In the genomic region with DNA sequence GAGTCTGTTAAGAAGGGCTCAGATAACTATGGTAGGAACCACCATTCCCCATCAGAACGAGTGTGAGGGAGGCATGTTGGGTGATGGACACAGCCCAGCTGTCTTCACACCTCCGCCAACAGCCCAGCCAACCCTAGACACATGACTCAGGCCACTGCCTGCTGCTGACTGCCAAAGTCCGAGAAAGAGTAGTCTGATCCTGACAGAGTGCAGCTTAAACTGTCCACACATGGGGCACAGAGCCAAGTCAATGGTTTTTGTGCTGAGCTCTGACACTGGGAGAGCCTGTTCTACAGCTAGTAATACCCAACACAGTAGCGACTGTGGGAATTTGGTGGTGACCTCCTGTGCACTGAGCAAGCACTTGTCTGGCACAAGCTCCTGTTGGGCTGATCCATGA, we compare ENCODE assay signal across 8 mouse cellular contexts.
A peak's percentile ranks its signal among the peaks of the same experiment; 100 is the strongest.
DNase-seq lines count a peak whose midpoint lies in the region; ATAC-seq and TF ChIP-seq lines count a peak whose summit lies in the region.

No protein-coding gene starts in this region.

- H3K4me3 ChIP-seq in forebrain, embryonic 12.5 days (replicated peaks), result no peak overlapping the region
- H3K4me3 ChIP-seq in forebrain, embryonic 15.5 days, result no peak overlapping the region
- no peak overlapping the region for H3K4me3 ChIP-seq in heart, postnatal 0 days (ENCODE audit: low read depth, low read length)
- H3K4me3 ChIP-seq in layer of hippocampus, adult 2 months, result no peak overlapping the region
- no peak overlapping the region for H3K4me3 ChIP-seq in neural tube, embryonic 15.5 days (replicated peaks)

- H3K36me3 ChIP-seq in forebrain, embryonic 12.5 days (replicated peaks), result no peaks in the 10 kb centered on the region
- no peaks in the 10 kb centered on the region for H3K36me3 ChIP-seq in forebrain, embryonic 15.5 days
- H3K36me3 ChIP-seq in heart, postnatal 0 days (replicated peaks; ENCODE audit: control insufficient read depth, insufficient read depth, low read length), result no peaks in the 10 kb centered on the region
- H3K36me3 ChIP-seq in neural tube, embryonic 15.5 days, result no peaks in the 10 kb centered on the region

- H3K27ac ChIP-seq in forebrain, embryonic 12.5 days, result no peak overlapping the region
- H3K27ac ChIP-seq in forebrain, embryonic 15.5 days (replicated peaks), result no peak overlapping the region
- H3K27ac ChIP-seq in heart, postnatal 0 days (ENCODE audit: low read depth), result no peak overlapping the region
- H3K27ac ChIP-seq in layer of hippocampus, adult 2 months, result no peak overlapping the region
- H3K27ac ChIP-seq in neural tube, embryonic 15.5 days (replicated peaks), result no peak overlapping the region

- TF ChIP-seq CTCF in heart, postnatal 0 days (IDR thresholded peaks at IDR 0.05; ENCODE audit: low read depth), result no peak
- TF ChIP-seq CTCF in layer of hippocampus, adult 2 months (conservative IDR thresholded peaks at IDR 0.05), result no peak

- H3K27me3 ChIP-seq in forebrain, embryonic 12.5 days, result 0 out of 2 replicates have a peak, but pooled peaks cover 4% of the 10 kb centered on the region
- no peaks in the 10 kb centered on the region for H3K27me3 ChIP-seq in forebrain, embryonic 15.5 days
- H3K27me3 ChIP-seq in heart, postnatal 0 days (ENCODE audit: control insufficient read depth, insufficient read depth, low read length), result peaks cover 1% of the 10 kb centered on the region; the same call in 1 of the 2 replicates
- 0 out of 2 replicates have a peak, but pooled peaks cover 3% of the 10 kb centered on the region for H3K27me3 ChIP-seq in neural tube, embryonic 15.5 days (replicated peaks)

- no peak overlapping the region for H3K9ac ChIP-seq in forebrain, embryonic 12.5 days
- H3K9ac ChIP-seq in forebrain, embryonic 15.5 days (replicated peaks), result no peak overlapping the region
- H3K9ac ChIP-seq in heart, postnatal 0 days (replicated peaks; ENCODE audit: low read depth, low read length), result no peak overlapping the region
- no peak overlapping the region for H3K9ac ChIP-seq in neural tube, embryonic 15.5 days (replicated peaks)

- peak; percentile 42 for DNase-seq in adrenal gland, postnatal 25 days
- peak; percentile 28 for DNase-seq in heart, postnatal 0 days (ENCODE audit: low spot score)
- peak; percentile 14 to 33 for DNase-seq in layer of hippocampus, adult 2 months (ENCODE audit: low spot score in 2 of 2)
- DNase-seq in lung, postnatal 4 days, result peak; percentile 74 to 89

- ATAC-seq in forebrain, embryonic 12.5 days (ENCODE audit: low FRiP score), result 0 out of 2 replicates have a peak, but pooled peaks have one; percentile 27
- ATAC-seq in forebrain, embryonic 15.5 days (replicated peaks), result no peak
- ATAC-seq in heart, postnatal 0 days (ENCODE audit: insufficient read depth, low read depth), result peak; percentile 72
- ATAC-seq in neural tube, embryonic 15.5 days (ENCODE audit: low FRiP score), result no peak
- no peak for ATAC-seq in granulocyte monocyte progenitor cell, adult 5-6 weeks (replicated peaks; ENCODE audit: poor library complexity, severe bottlenecking)

- H3K9me3 ChIP-seq in forebrain, embryonic 12.5 days, result no peaks in the 10 kb centered on the region
- no peaks in the 10 kb centered on the region for H3K9me3 ChIP-seq in forebrain, embryonic 15.5 days
- no peaks in the 10 kb centered on the region for H3K9me3 ChIP-seq in heart, postnatal 0 days (replicated peaks; ENCODE audit: control insufficient read depth, low read length)
- no peaks in the 10 kb centered on the region for H3K9me3 ChIP-seq in neural tube, embryonic 15.5 days (replicated peaks)

- H3K4me1 ChIP-seq in forebrain, embryonic 12.5 days, result peaks cover 7% of the 10 kb centered on the region; the same call in 1 of the 2 replicates
- H3K4me1 ChIP-seq in forebrain, embryonic 15.5 days, result no peaks in the 10 kb centered on the region
- H3K4me1 ChIP-seq in heart, postnatal 0 days (ENCODE audit: control insufficient read depth, insufficient read depth), result no peaks in the 10 kb centered on the region
- H3K4me1 ChIP-seq in neural tube, embryonic 15.5 days, result no peaks in the 10 kb centered on the region

- 86% methylated on average over 4 of the region's 4 CpGs for WGBS in forebrain, embryonic 12.5 days
- WGBS in forebrain, embryonic 15.5 days, result 56% methylated on average over 4 of the region's 4 CpGs
- 32% methylated on average over 4 of the region's 4 CpGs for WGBS in heart, postnatal 0 days
- 79% methylated on average over 4 of the region's 4 CpGs for WGBS in neural tube, embryonic 15.5 days

- no peak overlapping the region for H3K4me2 ChIP-seq in forebrain, embryonic 12.5 days
- no peak overlapping the region for H3K4me2 ChIP-seq in forebrain, embryonic 15.5 days (replicated peaks)
- no peak overlapping the region for H3K4me2 ChIP-seq in heart, postnatal 0 days (ENCODE audit: low read depth, low read length)
- H3K4me2 ChIP-seq in neural tube, embryonic 15.5 days, result no peak overlapping the region

- TF ChIP-seq EP300 in heart, postnatal 0 days (IDR thresholded peaks at IDR 0.05; ENCODE audit: low read depth), result no peak

Comparison
In these comparisons a context has a peak if more than half of its experiments do, and no peak if none do; other contexts are left out.
1. ATAC-seq: peak in forebrain, embryonic 12.5 days (single experiment) and heart, postnatal 0 days (single experiment); none in forebrain, embryonic 15.5 days (single experiment), neural tube, embryonic 15.5 days (single experiment) and granulocyte monocyte progenitor cell, adult 5-6 weeks (single experiment).
2. DNase-seq: peak in every context shown above with its lines; median percentile 82 in lung, postnatal 4 days; 42 in adrenal gland, postnatal 25 days; 28 in heart, postnatal 0 days; 24 in layer of hippocampus, adult 2 months.